ENCODE assay signal across 10 mouse cellular contexts in genomic region chr9:45944506-45945400, GRCm38 (mm10). TPM values are rescaled to one million over a fixed set of nuclear protein-coding genes. Genes with fewer than 3 reads are reported as not detected.
A peak's percentile ranks its signal among the peaks of the same experiment; 100 is the strongest.
DNase-seq lines count a peak whose midpoint lies in the region; ATAC-seq and TF ChIP-seq lines count a peak whose summit lies in the region.
"Had no signal": no experiment of that assay in that cellular context is flagged by ENCODE, and none has a peak within 500 bp of the region (broad histone marks: within the 10 kb centered on the region; RNA-seq: fewer than 3 reads in every experiment).

No protein-coding gene starts in this region.

- H3K9me3 ChIP-seq in neural tube, embryonic 15.5 days (replicated peaks) = no peaks in the 10 kb centered on the region
- H3K9me3 ChIP-seq: heart, embryonic 10.5 days had no signal

- ATAC-seq in CD4-positive, CD25-positive, alpha-beta regulatory T cell, adult 4 months = peak; percentile 96
- no peak for ATAC-seq in neural tube, embryonic 15.5 days (ENCODE audit: low FRiP score)

- H3K36me3 ChIP-seq in macrophage (ENCODE audit: inconsistent target) = peaks cover 64% of the 10 kb centered on the region
- peaks cover 17% of the 10 kb centered on the region for H3K36me3 ChIP-seq in splenic B cell, adult 2 months (ENCODE audit: control insufficient read depth, insufficient read depth, low read length, poor library complexity, severe bottlenecking)
- peaks cover 88% of the 10 kb centered on the region for H3K36me3 ChIP-seq in neural tube, embryonic 15.5 days

- no peak overlapping the region for H3K4me3 ChIP-seq in macrophage (ENCODE audit: inconsistent target)
- H3K4me3 ChIP-seq in gastrocnemius, adult 2 months = no peak overlapping the region
- no peak overlapping the region for H3K4me3 ChIP-seq in neural tube, embryonic 15.5 days (replicated peaks)
- H3K4me3 ChIP-seq: heart, embryonic 10.5 days had no signal

- no peaks in the 10 kb centered on the region for H3K4me1 ChIP-seq in neural tube, embryonic 15.5 days

- 0 out of 2 replicates have a peak overlapping the region, but pooled peaks have one; percentile 10 for H3K27ac ChIP-seq in macrophage
- no peak overlapping the region for H3K27ac ChIP-seq in gastrocnemius, adult 2 months
- no peak overlapping the region for H3K27ac ChIP-seq in neural tube, embryonic 15.5 days (replicated peaks)
- H3K27ac ChIP-seq: heart, embryonic 10.5 days had no signal

- H3K79me2 ChIP-seq in macrophage (ENCODE audit: inconsistent target) = no peaks in the 10 kb centered on the region

- no peak overlapping the region for H3K9ac ChIP-seq in neural tube, embryonic 15.5 days (replicated peaks)

- WGBS in macrophage (ENCODE audit: missing documents) = 25% methylated on average over 13 of the region's 13 CpGs
- 88% methylated on average over 13 of the region's 13 CpGs for WGBS in neural tube, embryonic 15.5 days

- no peak overlapping the region for H3K4me2 ChIP-seq in neural tube, embryonic 15.5 days

- TF ChIP-seq CTCF in gastrocnemius, adult 2 months (IDR thresholded peaks at IDR 0.05) = no peak

- no peaks in the 10 kb centered on the region for H3K27me3 ChIP-seq in splenic B cell, adult 2 months (ENCODE audit: control insufficient read depth, insufficient read depth, low read length, poor library complexity, severe bottlenecking)
- no peaks in the 10 kb centered on the region for H3K27me3 ChIP-seq in neural tube, embryonic 15.5 days (replicated peaks)

- DNase-seq in brain, adult 2 months (ENCODE audit: low read depth, low spot score) = peak; percentile 67
- DNase-seq in splenic B cell, adult 2 months (ENCODE audit: low read depth, low spot score) = peak; percentile 93
- no peak for DNase-seq in kidney, adult 18-20 months
- no peak for DNase-seq in gastrocnemius, adult 2 months
- DNase-seq: layer of hippocampus, adult 9-11 months; retina, postnatal 1 day had no signal

- intact Hi-C loops in gastrocnemius, adult 2 months (cut with DNase I) = no loop called here

RNA-seq across cellular contexts. Expression of gene Tagln, which starts 8.9 kb away (rescaled TPM):
- polyA plus RNA-seq in CD4-positive, CD25-positive, alpha-beta regulatory T cell, adult 4 months (2017; shearing (Covaris generic)) = 1 to 10 TPM; 1.1 to 1.6 TPM
- total RNA-seq in macrophage (2018; cell fraction: chromatin; rRNA removed) = 10 to 100 TPM in 1 of 26 experiments, 1 to 10 TPM in 20, under 1 TPM in 3, not detected in 2; 0.46 to 50.5 (median 2.8) TPM
- under 1 TPM in 13 of 26 experiments, not detected in 13; 0.10 to 0.48 (median 0.18) TPM for total RNA-seq in macrophage (2018; cell fraction: cytosol; rRNA removed)
- total RNA-seq in macrophage (2018; cell fraction: nucleus; rRNA removed) = 1 to 10 TPM in 15 of 26 experiments, under 1 TPM in 6, not detected in 5; 0.38 to 8.2 (median 1.3) TPM
- 0.29 to 2.3 TPM in 2 of 3 replicates, not detected in the other for polyA plus RNA-seq in macrophage (2018)
- 10 to 100 TPM; 38.5 to 49.2 TPM for total RNA-seq in gastrocnemius, adult 2 months (2021)
- polyA plus RNA-seq in neural tube, embryonic 15.5 days (2015; fragmentation: Nextera tagmentation; extraction: Ambion mirVana) = 8.5 and 44.8 TPM in 2 replicates

RNA-seq across cellular contexts. Expression of gene Sidt2, which starts 10.3 kb away (rescaled TPM):
- polyA plus RNA-seq in CD4-positive, CD25-positive, alpha-beta regulatory T cell, adult 4 months (2017; shearing (Covaris generic)) = 10 to 100 TPM; 40.5 to 47.2 TPM
- total RNA-seq in macrophage (2018; cell fraction: chromatin; rRNA removed) = 100 to 1,000 TPM in 23 of 26 experiments, 10 to 100 TPM in 3; 72.4 to 298 (median 167) TPM
- 100 to 1,000 TPM in 13 of 26 experiments, 10 to 100 TPM in 13; 44.5 to 165 (median 81.6) TPM for total RNA-seq in macrophage (2018; cell fraction: cytosol; rRNA removed)
- total RNA-seq in macrophage (2018; cell fraction: nucleus; rRNA removed) = 100 to 1,000 TPM in 13 of 26 experiments, 10 to 100 TPM in 13; 65.9 to 220 (median 115) TPM
- 48.8 to 139 TPM (median 91.4 TPM) in 3 replicates for polyA plus RNA-seq in macrophage (2018)
- 10 to 100 TPM; 66.2 to 72.2 TPM for total RNA-seq in gastrocnemius, adult 2 months (2021)
- polyA plus RNA-seq in neural tube, embryonic 15.5 days (2015; fragmentation: Nextera tagmentation; extraction: Ambion mirVana) = 49.2 and 55.1 TPM in 2 replicates

RNA-seq across cellular contexts. Expression of gene Rnf214, which starts 38.0 kb away (rescaled TPM):
- polyA plus RNA-seq in CD4-positive, CD25-positive, alpha-beta regulatory T cell, adult 4 months (2017; shearing (Covaris generic)) = 10 to 100 TPM; 32.7 to 34.0 TPM
- total RNA-seq in macrophage (2018; cell fraction: chromatin; rRNA removed) = 100 to 1,000 TPM in 18 of 26 experiments, 10 to 100 TPM in 8; 36.2 to 226 (median 145) TPM
- 10 to 100 TPM; 24.4 to 50.7 (median 39.8) TPM for total RNA-seq in macrophage (2018; cell fraction: cytosol; rRNA removed)
- 100 to 1,000 TPM in 5 of 26 experiments, 10 to 100 TPM in 21; 33.3 to 106 (median 74.4) TPM for total RNA-seq in macrophage (2018; cell fraction: nucleus; rRNA removed)
- 17.7 to 39.2 TPM (median 25.2 TPM) in 3 replicates for polyA plus RNA-seq in macrophage (2018)
- 10 to 100 TPM; 25.3 to 31.0 TPM for total RNA-seq in gastrocnemius, adult 2 months (2021)
- 77.0 and 83.6 TPM in 2 replicates for polyA plus RNA-seq in neural tube, embryonic 15.5 days (2015; fragmentation: Nextera tagmentation; extraction: Ambion mirVana)

RNA-seq across cellular contexts. Expression of gene Pcsk7, which starts 38.5 kb away (rescaled TPM):
- 10 to 100 TPM; 18.3 to 38.1 TPM for polyA plus RNA-seq in CD4-positive, CD25-positive, alpha-beta regulatory T cell, adult 4 months (2017; shearing (Covaris generic))
- total RNA-seq in macrophage (2018; cell fraction: chromatin; rRNA removed) = 100 to 1,000 TPM in 22 of 26 experiments, 10 to 100 TPM in 4; 68.2 to 200 (median 119) TPM
- 10 to 100 TPM; 13.6 to 28.3 (median 18.6) TPM for total RNA-seq in macrophage (2018; cell fraction: cytosol; rRNA removed)
- total RNA-seq in macrophage (2018; cell fraction: nucleus; rRNA removed) = 100 to 1,000 TPM in 2 of 26 experiments, 10 to 100 TPM in 24; 47.1 to 195 (median 76.8) TPM
- 11.9 to 20.7 TPM (median 16.3 TPM) in 3 replicates for polyA plus RNA-seq in macrophage (2018)
- total RNA-seq in gastrocnemius, adult 2 months (2021) = 10 to 100 TPM in 1 of 2 experiments, 1 to 10 TPM in 1; 9.3 to 12.3 TPM
- 25.0 and 25.8 TPM in 2 replicates for polyA plus RNA-seq in neural tube, embryonic 15.5 days (2015; fragmentation: Nextera tagmentation; extraction: Ambion mirVana)

Comparison
In these comparisons a context has a peak if more than half of its experiments do, and no peak if none do; other contexts are left out.
1. DNase-seq: peak in brain, adult 2 months (single experiment) and splenic B cell, adult 2 months (single experiment); none in kidney, adult 18-20 months (single experiment) and gastrocnemius, adult 2 months (single experiment).